Mouse (Mus musculus) heart, embryonic 15.5 days (tissue): Measurements from ENCODE around the gene Golt1b. TPM values are rescaled to one million over a fixed set of nuclear protein-coding genes. Genes with fewer than 3 reads are reported as not detected.
"Not testable (repeated sequence)": the region's sequence is repeated elsewhere in the genome, so short reads cannot be mapped to it uniquely, and the experiment has no call there.

ENCODE experiments used
- ATAC-seq: fragments of 200-750 bp; cut with Nextera tagmentation; replicated peaks from 2 replicates; pipeline ENCODE4 v1.8.0; 2017; ENCODE audit warnings: low read depth, moderate TSS enrichment; ENCODE audit not compliant: insufficient number of reproducible peaks, insufficient read depth, low FRiP score
- H3K27ac ChIP-seq: fragments of 300-500 bp; sonication (generic); 2 replicates; pipeline ENCODE4 v1.5.1; 2015; ENCODE audit warnings: mild to moderate bottlenecking, inconsistent platforms
- H3K27me3 ChIP-seq: fragments of 300-500 bp; sonication (generic); 2 replicates; pipeline ENCODE4 v1.6.1; 2015; ENCODE audit warnings: inconsistent platforms
- H3K36me3 ChIP-seq: fragments of 300-500 bp; sonication (generic); 2 replicates; pipeline ENCODE4 v1.6.1; 2015; ENCODE audit warnings: mild to moderate bottlenecking, inconsistent platforms
- H3K4me1 ChIP-seq: fragments of 300-500 bp; sonication (generic); replicated peaks from 2 replicates; pipeline ENCODE4 v1.6.1; 2015; ENCODE audit warnings: inconsistent platforms
- H3K4me2 ChIP-seq: fragments of 300-500 bp; sonication (generic); 2 replicates; pipeline ENCODE4 v1.6.1; 2015; ENCODE audit warnings: inconsistent platforms, mild to moderate bottlenecking, moderate library complexity
- H3K4me3 ChIP-seq: fragments of 300-500 bp; sonication (generic); 2 replicates; pipeline ENCODE4 v1.5.1; 2015; ENCODE audit warnings: mild to moderate bottlenecking, inconsistent platforms
- H3K9ac ChIP-seq: fragments of 300-500 bp; sonication (generic); 2 replicates; pipeline ENCODE4 v1.6.1; 2015; ENCODE audit warnings: mild to moderate bottlenecking, inconsistent platforms
- H3K9me3 ChIP-seq: fragments of 300-500 bp; sonication (generic); replicated peaks from 2 replicates; pipeline ENCODE4 v1.6.1; 2016; ENCODE audit warnings: inconsistent platforms
- WGBS: fragments of 180-500 bp; shearing (Covaris S2); methylation state at CpG from one replicate; pipeline ENCODE4 v1.1.7; 2015; ENCODE audit warnings: mixed read lengths; 5-methylcytosine and 5-hydroxymethylcytosine counted together
- polyA plus RNA-seq: library from polyadenylated mRNA; unstranded; fragments of >200 nt; fragmentation: Nextera tagmentation; extraction: Ambion mirVana; gene quantifications from 2 replicates; pipeline ENCODE4 v1.2.1, GENCODE M21; 2015

Golt1b gene
- polyA plus RNA-seq: 58.3 and 61.4 TPM in 2 replicates

DNA sequence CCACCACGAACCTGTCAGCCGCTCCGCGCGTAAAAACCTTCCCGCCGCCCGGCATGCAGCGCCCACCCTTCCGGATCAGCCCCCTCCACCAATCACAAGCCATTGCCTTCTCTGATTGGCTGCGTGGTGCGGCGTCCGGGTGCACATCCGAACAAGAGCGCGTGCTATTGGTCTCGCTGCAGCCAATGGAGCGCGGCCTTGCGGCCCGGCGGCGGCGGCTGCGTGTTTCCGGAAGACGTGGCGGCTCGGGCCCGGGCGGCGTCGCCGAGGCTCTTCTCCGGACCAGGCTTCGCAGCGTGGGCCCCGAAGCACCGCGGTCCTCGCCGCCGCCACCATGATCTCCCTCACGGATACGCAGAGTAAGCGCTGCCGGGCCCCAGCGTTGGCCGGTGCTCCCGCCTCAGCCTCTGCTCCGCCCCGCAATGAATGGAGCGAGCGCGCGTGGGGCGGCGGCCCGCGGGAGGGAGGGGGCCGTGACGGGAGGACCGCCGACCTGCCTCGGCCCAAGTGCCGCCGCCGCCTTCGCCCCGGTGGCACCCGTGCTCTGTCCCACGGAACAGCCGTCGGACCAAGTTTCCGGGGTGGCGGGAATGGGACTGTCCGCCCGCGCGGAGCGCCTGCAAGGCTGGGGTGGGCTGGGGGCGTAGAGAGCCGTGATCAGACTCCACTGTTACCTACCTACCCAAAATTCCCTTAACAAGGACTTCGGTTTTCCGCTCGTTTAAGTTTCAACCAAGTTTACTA, at the start of gene Golt1b, which contains the start of gene Recql:
TSS of gene Golt1b (plus strand) at position 211 of the 744 bp plus-strand sequence.
TSS of gene Recql (minus strand) at position 77 of the 744 bp plus-strand sequence.
- no peaks in the 10 kb centered on the region for H3K27me3 ChIP-seq
- no peaks in the 10 kb centered on the region for H3K36me3 ChIP-seq
- peaks cover 16% of the 10 kb centered on the region for H3K4me1 ChIP-seq
- peak within 1 kb of the TSS; percentile 77 for H3K4me2 ChIP-seq
- no peaks in the 10 kb centered on the region for H3K9me3 ChIP-seq
- peak within 1 kb of the TSS; percentile 87 for H3K4me3 ChIP-seq
- WGBS: under 1% methylated on average over 47 of the region's 87 CpGs
- H3K9ac ChIP-seq: peak within 1 kb of the TSS; percentile 88
- peak; percentile 100 for ATAC-seq
- H3K27ac ChIP-seq: peak within 1 kb of the TSS; percentile 44

DNA sequence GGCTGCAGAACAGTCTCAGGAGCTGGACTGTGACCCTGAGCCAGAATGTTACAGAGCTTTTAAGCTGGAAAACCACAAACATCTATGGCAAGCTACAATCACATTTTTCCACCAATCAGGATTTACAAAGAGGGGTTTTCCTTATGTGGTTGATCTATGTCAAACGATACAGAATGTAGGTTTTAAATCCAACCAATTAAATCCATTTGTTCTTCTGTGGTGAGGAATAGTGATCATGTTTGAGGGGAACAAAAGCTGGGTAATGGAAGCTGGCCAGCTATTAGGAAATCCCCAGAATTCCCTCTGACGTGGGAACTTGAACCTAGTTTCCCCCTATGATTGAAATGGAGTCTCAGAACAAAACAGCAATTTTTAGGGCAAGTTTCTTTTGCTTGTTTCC, 48.1 kb upstream of the Golt1b start:
- no peaks in the 10 kb centered on the region for H3K27me3 ChIP-seq
- no peak overlapping the region for H3K9ac ChIP-seq
- H3K4me3 ChIP-seq: no peak overlapping the region
- no peak overlapping the region for H3K4me2 ChIP-seq
- H3K4me1 ChIP-seq: no peaks in the 10 kb centered on the region
- no peak overlapping the region for H3K27ac ChIP-seq
- ATAC-seq: no peak
- 52% methylated on average over 2 of the region's 2 CpGs for WGBS
- no peaks in the 10 kb centered on the region for H3K36me3 ChIP-seq
- no peaks in the 10 kb centered on the region for H3K9me3 ChIP-seq

DNA sequence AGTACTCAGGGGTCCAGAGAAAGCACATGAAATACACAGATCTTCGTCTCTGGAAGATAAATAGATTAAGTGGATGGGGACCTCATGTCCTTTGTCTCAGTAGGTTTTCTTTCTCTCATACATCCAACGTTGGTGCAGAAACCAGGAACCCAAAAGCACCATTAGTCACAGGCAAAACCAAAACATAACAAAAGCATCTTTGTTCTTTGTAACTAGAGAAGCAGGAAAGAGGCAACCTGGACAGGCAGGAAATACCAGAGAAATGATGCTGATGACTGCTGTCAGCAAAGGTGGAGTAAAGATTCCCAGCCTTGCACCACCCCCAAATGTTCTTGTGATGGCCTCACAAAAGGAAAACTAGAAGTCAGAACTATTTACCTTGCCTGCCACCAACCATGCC, 47.4 kb upstream of the Golt1b start:
- 41% methylated on average over 2 of the region's 2 CpGs for WGBS
- H3K4me3 ChIP-seq: no peak overlapping the region
- ATAC-seq: no peak

DNA sequence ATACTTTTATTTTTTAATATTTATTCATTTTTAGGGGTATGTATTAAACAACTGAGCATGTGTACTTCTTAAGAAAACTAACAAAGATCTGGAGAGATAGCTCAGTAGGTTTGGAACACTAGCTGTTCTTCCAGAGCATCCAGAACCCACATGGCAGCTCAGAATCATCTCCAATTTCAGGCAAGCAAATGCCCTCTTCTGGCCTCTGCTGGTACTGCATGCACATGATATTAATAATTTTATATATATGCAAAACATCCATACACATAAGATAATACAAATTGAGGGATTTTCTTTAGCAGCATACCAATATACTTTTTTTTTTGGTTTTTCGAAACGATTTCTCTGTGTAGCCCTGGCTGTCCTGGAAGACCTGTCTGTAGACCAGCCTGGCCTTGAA, 43.5 kb upstream of the Golt1b start:
- Histone ChIP-seq H3K27me3 (no peaks in the 10 kb centered on the region), H3K36me3 (0 out of 2 replicates have a peak, but pooled peaks cover 7% of the 10 kb centered on the region), H3K4me2 (no peak overlapping the region), H3K9ac (no peak overlapping the region), H3K4me3 (no peak overlapping the region), H3K9me3 (no peaks in the 10 kb centered on the region), H3K27ac (no peak overlapping the region), H3K4me1 (peaks cover 10% of the 10 kb centered on the region)
- no peak for ATAC-seq
- 59% methylated on average over 2 of the region's 2 CpGs for WGBS

More for the DNA sequence above, 47.4 kb upstream of the Golt1b start:
- Histone ChIP-seq H3K4me1 (no peaks in the 10 kb centered on the region), H3K27me3 (no peaks in the 10 kb centered on the region), H3K36me3 (no peaks in the 10 kb centered on the region), H3K4me2 (no peak overlapping the region), H3K9me3 (no peaks in the 10 kb centered on the region), H3K27ac (no peak overlapping the region), H3K9ac (no peak overlapping the region)

DNA sequence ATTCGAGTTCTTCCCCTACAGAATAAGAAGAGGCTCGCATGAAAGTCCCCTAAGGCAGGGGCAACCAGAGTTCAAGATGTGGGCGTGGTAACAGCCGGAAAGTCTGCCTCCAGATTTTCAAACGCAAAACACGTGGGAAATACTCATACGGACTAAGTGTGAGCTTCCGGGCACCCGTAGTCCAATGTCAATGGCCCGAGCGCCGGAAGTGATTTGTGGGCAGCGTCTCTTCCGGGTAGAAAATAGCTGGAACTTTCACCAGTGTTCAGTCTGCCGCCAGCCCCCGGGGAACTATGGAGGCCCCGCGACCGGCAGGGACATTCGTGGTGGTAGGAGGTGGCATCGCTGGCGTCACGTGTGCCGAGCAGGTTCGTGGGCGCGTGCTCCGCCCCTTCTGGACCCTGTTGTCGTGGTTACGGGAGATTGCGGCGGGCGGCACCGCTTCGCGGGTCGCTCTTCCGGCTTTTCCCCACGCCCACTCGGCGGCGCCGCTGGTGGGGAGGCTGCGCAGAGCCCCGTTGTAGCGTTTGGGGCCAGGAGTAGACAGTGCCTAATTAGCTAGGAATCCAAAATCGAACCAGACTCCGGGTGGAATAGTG, 41.5 kb upstream of the Golt1b start, which contains the start of gene Pyroxd1:
TSS of gene Pyroxd1 (plus strand) at position 215 of the 599 bp plus-strand sequence.
- Histone ChIP-seq H3K36me3 (peaks cover 25% of the 10 kb centered on the region), H3K27ac (peak within 1 kb of the TSS; percentile 84), H3K4me2 (peak within 1 kb of the TSS; percentile 65), H3K4me3 (peak within 1 kb of the TSS; percentile 81), H3K4me1 (peaks cover 10% of the 10 kb centered on the region), H3K9ac (peak within 1 kb of the TSS; percentile 64), H3K9me3 (no peaks in the 10 kb centered on the region), H3K27me3 (no peaks in the 10 kb centered on the region)
- peak; percentile 90 for ATAC-seq
- WGBS: under 1% methylated on average over 48 of the region's 48 CpGs

DNA sequence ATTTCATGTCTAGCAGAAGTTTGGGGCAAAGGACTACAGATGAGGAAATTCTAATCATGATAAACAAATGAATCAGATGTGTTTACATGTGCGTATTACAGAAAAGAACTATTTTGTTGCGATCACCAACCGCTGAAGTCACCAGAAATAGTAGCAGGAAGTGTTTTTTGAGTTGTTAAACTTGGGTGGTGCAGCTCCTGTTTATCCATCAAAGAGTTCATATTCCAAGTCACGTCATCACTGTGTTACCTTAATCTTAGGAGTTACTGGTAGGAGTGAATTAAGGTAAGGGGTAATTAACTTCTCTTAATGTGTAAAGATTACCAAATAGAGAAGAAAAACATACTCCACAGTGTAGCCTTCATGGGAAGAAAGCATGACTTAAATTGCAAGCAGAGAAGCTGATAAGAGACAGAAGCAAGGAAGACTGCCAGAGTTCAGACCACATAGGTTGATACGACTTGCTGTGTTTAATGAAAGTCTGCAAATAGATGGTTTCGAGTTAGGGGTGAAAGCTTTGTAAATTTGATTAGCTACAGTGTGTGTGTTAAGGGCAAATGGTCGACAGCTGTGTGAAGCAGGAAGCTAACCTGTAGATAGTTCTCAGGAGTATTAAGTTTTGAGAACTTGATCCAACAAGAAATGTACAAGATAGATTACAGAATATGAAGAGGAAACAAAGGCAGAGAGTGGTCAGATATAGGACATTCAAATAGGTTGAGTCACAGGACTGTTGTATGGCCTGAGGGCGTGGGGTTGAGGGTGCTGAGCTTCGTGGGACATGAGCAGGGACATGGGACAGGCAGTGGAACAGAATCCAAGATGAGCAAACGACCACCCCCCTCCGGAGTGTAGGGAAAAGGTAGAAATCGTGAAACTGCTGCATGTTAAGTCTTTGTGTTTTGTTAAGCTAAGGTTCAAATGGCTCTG, 40.6 kb upstream of the Golt1b start:
- peaks cover 10% of the 10 kb centered on the region for H3K4me1 ChIP-seq
- H3K36me3 ChIP-seq: peaks cover 34% of the 10 kb centered on the region
- H3K9ac ChIP-seq: no peak overlapping the region; the same call in 1 of the 2 replicates
- H3K9me3 ChIP-seq: no peaks in the 10 kb centered on the region
- WGBS: 45% methylated on average over 12 of the region's 12 CpGs
- no peak for ATAC-seq
- H3K4me3 ChIP-seq: peak overlapping the region; percentile 81
- H3K27me3 ChIP-seq: no peaks in the 10 kb centered on the region
- peak overlapping the region; percentile 65 for H3K4me2 ChIP-seq
- no peak overlapping the region for H3K27ac ChIP-seq

DNA sequence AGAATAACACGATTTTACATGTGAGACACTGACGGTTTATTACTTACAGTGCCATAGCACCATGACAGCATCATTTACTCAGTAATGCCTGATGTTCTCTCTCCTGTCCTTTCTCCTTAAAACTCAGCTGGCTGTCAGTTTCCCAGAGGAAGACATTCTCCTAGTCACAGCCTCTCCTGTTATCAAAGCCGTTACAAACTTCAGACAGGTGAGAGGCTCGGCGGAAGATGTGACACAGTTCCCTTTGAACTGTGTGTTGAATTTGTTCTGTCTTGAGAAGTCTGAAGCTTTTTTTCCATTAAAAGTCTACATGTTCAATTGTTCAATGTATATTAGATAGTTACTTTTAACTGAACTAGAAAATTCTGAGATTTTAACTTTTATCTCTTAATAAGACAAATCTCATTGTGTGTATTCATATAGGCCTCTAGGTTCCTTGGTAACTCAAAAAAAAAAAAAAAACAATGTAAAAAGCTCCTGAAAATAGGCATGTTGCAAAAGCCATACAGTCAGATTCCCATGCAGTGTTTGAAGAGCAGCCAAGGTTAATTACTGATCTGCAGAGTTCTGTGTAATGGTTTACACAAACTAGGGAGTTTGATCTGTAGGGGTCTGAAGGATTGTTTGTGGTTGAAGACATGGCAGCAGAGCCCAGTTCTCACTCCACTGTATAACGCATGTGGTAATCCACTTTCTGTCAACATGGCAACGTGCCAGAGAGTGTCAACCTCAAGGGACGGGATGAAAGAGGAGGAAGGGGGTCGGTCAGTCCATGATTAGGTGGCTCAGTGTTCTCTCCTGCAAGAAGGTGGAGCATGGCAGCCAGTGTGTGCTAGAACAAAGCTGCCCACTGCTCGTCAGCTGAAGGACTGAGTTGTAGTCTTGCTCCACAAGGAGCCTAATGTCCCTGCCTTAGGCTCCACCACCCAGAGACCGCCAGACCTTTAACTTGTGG, 39.3 kb upstream of the Golt1b start:
- Histone ChIP-seq H3K9me3 (no peaks in the 10 kb centered on the region), H3K36me3 (peaks cover 44% of the 10 kb centered on the region), H3K4me3 (no peak overlapping the region), H3K27me3 (no peaks in the 10 kb centered on the region), H3K27ac (no peak overlapping the region), H3K9ac (no peak overlapping the region), H3K4me2 (no peak overlapping the region), H3K4me1 (peaks cover 10% of the 10 kb centered on the region)
- no peak for ATAC-seq
- 66% methylated on average over 11 of the region's 11 CpGs for WGBS

DNA sequence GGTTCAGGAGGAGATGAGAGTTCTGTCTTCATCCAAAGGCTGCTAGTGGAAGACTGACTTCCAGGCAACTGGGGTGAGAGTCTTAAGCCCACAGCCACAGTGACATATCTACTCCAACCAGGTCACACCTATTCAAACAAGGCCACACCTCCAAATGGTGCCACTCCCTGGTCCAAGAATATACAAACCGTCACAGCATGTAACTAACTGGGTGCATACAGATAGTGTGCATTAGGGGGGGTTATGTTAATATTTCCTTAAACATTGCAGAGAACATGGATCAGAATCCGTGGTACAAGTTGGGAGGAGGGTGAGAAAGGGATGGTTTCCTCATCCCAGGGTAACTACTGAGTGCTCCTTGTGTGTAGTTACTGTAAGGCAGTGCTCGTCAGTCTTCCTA, 34.9 kb upstream of the Golt1b start:
- H3K4me2 ChIP-seq: not testable (repeated sequence)

DNA sequence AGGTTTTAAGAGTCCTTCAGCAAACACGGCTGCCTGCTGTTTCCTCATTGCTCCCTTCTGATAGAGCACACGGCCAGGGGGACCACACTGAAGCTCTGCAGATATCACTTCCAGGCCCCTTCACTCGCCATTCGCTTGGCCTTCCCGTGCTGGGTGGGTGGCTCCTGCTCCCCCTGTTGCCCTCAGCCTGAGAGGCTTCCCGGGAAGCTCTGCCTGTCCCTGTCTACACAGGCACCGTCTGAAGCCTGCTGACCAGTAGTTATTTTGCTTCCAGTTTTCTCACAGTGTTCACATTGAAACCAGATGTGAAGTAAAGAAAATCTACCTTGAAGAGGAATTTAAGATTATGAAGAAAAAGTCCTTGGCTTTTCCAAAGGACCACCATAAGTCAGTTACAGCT, 29.9 kb upstream of the Golt1b start:
- Histone ChIP-seq H3K27ac (no peak overlapping the region), H3K27me3 (no peaks in the 10 kb centered on the region), H3K9ac (no peak overlapping the region), H3K36me3 (peaks cover 66% of the 10 kb centered on the region), H3K4me3 (no peak overlapping the region), H3K4me1 (no peaks in the 10 kb centered on the region), H3K9me3 (no peaks in the 10 kb centered on the region), H3K4me2 (no peak overlapping the region)
- no peak for ATAC-seq
- 66% methylated on average over 7 of the region's 7 CpGs for WGBS

More for the DNA sequence above, 34.9 kb upstream of the Golt1b start:
- not testable (repeated sequence) for H3K4me1 ChIP-seq, H3K27me3 ChIP-seq, ATAC-seq, H3K9me3 ChIP-seq, H3K9ac ChIP-seq, H3K27ac ChIP-seq, H3K4me3 ChIP-seq
- peaks cover 68% of the 10 kb centered on the region for H3K36me3 ChIP-seq
- WGBS: 86% methylated on average over 3 of the region's 3 CpGs

DNA sequence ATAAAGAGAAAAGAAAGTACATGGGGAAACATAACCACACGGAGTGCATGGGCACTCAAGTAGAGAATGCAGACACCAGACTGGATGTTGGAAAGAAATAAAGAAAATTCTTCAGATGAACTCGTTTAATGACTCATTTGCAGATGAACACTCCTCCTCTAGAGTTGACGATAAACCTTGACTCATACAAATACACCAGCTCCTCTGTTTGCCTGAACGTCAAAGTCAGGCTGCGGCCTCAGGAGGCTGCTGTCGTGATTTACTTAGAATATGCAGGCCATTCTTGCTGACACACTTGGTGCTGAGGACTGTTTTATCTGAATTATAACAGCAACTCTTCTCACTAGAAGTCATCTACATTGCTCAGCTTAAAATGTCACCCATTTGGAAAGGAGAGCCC, 25.0 kb upstream of the Golt1b start:
- no peak overlapping the region for H3K27ac ChIP-seq
- no peak overlapping the region for H3K9ac ChIP-seq
- WGBS: 86% methylated on average over 6 of the region's 6 CpGs
- peaks cover 61% of the 10 kb centered on the region for H3K36me3 ChIP-seq
- H3K4me3 ChIP-seq: no peak overlapping the region
- H3K27me3 ChIP-seq: no peaks in the 10 kb centered on the region
- H3K4me2 ChIP-seq: no peak overlapping the region
- ATAC-seq: no peak
- H3K9me3 ChIP-seq: no peaks in the 10 kb centered on the region
- H3K4me1 ChIP-seq: no peaks in the 10 kb centered on the region
